Mouse (Mus musculus) kidney, adult 2 months (tissue): ENCODE measurements around the gene Igf2bp3.

Experiments
- CTCF ChIP-seq: fragments of 200-500 bp; conservative IDR thresholded peaks from 2 replicates; pipeline ENCODE4 v1.5.1; 2011; ENCODE audit warnings: low read depth, mild to moderate bottlenecking, control low read depth, low read length, moderate library complexity, mixed read lengths; ENCODE audit not compliant: insufficient read depth, insufficient read length
- POLR2A ChIP-seq: fragments of 200-500 bp; IDR thresholded peaks from one replicate; pipeline ENCODE4 v1.6.1; 2011; ENCODE audit warnings: low read depth, low read length, control low read depth

- TF ChIP-seq CTCF (no peak), POLR2A (no peak)
Observed at GRCm38 (mm10) chr6:49221906-49222305, 7.1 kb upstream of the Igf2bp3 start.
